ENCODE assay signal across 22 mouse cellular contexts in genomic region chr11:106518391-106518790, GRCm38 (mm10). TPM values are rescaled to one million over a fixed set of nuclear protein-coding genes. Genes with fewer than 3 reads are reported as not detected.
DNase-seq lines count a peak whose midpoint lies in the region; ATAC-seq and TF ChIP-seq lines count a peak whose summit lies in the region.
"Had no signal": no experiment of that assay in that cellular context is flagged by ENCODE, and none has a peak within 500 bp of the region (broad histone marks: within the 10 kb centered on the region; RNA-seq: fewer than 3 reads in every experiment).

No protein-coding gene starts in this region.

- peak overlapping the region; percentile 37 for H3K27ac ChIP-seq in forebrain, embryonic 10.5 days
- H3K27ac ChIP-seq in forebrain, embryonic 16.5 days (ENCODE audit: low read length): no peak overlapping the region
- 0 out of 2 replicates have a peak overlapping the region, but pooled peaks have one; percentile 24 for H3K27ac ChIP-seq in lung, embryonic 14.5 days (ENCODE audit: low read depth)
- peak overlapping the region; percentile 38; the same call in 1 of the 2 replicates for H3K27ac ChIP-seq in embryonic facial prominence, embryonic 12.5 days
- peak overlapping the region; percentile 3 for H3K27ac ChIP-seq in limb, embryonic 14.5 days (replicated peaks; ENCODE audit: low read depth, low read length)
- H3K27ac ChIP-seq: forebrain, embryonic 13.5 days; hindbrain, embryonic 15.5 days; kidney, embryonic 15.5 days had no signal

- peaks cover 64% of the 10 kb centered on the region for H3K4me1 ChIP-seq in forebrain, embryonic 10.5 days
- no peaks in the 10 kb centered on the region; the same call in none of the 2 replicates for H3K4me1 ChIP-seq in forebrain, embryonic 16.5 days (replicated peaks; ENCODE audit: control insufficient read depth, insufficient read depth, low read length)
- H3K4me1 ChIP-seq in lung, embryonic 14.5 days (ENCODE audit: insufficient read depth): peaks cover 10% of the 10 kb centered on the region
- peaks cover 50% of the 10 kb centered on the region for H3K4me1 ChIP-seq in embryonic facial prominence, embryonic 12.5 days
- peaks cover 9% of the 10 kb centered on the region for H3K4me1 ChIP-seq in limb, embryonic 14.5 days (ENCODE audit: control insufficient read depth, insufficient read depth, low read length)

- no peaks in the 10 kb centered on the region for H3K9me3 ChIP-seq in forebrain, embryonic 10.5 days
- no peaks in the 10 kb centered on the region for H3K9me3 ChIP-seq in forebrain, embryonic 16.5 days (ENCODE audit: control insufficient read depth, low read length)
- H3K9me3 ChIP-seq in lung, embryonic 14.5 days (ENCODE audit: low read depth, low read length): no peaks in the 10 kb centered on the region
- H3K9me3 ChIP-seq in embryonic facial prominence, embryonic 12.5 days: no peaks in the 10 kb centered on the region
- H3K9me3 ChIP-seq in limb, embryonic 14.5 days (ENCODE audit: control insufficient read depth, low read length): no peaks in the 10 kb centered on the region
- H3K9me3 ChIP-seq: forebrain, embryonic 13.5 days; heart, embryonic 10.5 days; hindbrain, embryonic 15.5 days; kidney, embryonic 15.5 days had no signal

- no peak for TF ChIP-seq CTCF in lung, embryonic 14.5 days (IDR thresholded peaks at IDR 0.05; ENCODE audit: low read depth)

- no peak overlapping the region for H3K9ac ChIP-seq in forebrain, embryonic 16.5 days (replicated peaks; ENCODE audit: low read depth, low read length)
- no peak overlapping the region for H3K9ac ChIP-seq in lung, embryonic 14.5 days
- H3K9ac ChIP-seq in embryonic facial prominence, embryonic 12.5 days: no peak overlapping the region
- no peak overlapping the region for H3K9ac ChIP-seq in limb, embryonic 14.5 days (ENCODE audit: low read depth, low read length, severe bottlenecking)
- H3K9ac ChIP-seq: forebrain, embryonic 13.5 days; hindbrain, embryonic 15.5 days; kidney, embryonic 15.5 days had no signal

- 0 out of 2 replicates have a peak, but pooled peaks cover 14% of the 10 kb centered on the region for H3K27me3 ChIP-seq in forebrain, embryonic 10.5 days (ENCODE audit: poor library complexity, severe bottlenecking)
- no peaks in the 10 kb centered on the region for H3K27me3 ChIP-seq in forebrain, embryonic 16.5 days (replicated peaks; ENCODE audit: control insufficient read depth, insufficient read depth, low read length)
- no peaks in the 10 kb centered on the region for H3K27me3 ChIP-seq in lung, embryonic 14.5 days (ENCODE audit: insufficient read depth, low read length)
- no peaks in the 10 kb centered on the region for H3K27me3 ChIP-seq in embryonic facial prominence, embryonic 12.5 days
- H3K27me3 ChIP-seq in limb, embryonic 14.5 days (ENCODE audit: control insufficient read depth, insufficient read depth, low read length): no peaks in the 10 kb centered on the region
- H3K27me3 ChIP-seq: forebrain, embryonic 13.5 days; hindbrain, embryonic 15.5 days; kidney, embryonic 15.5 days had no signal

- no peak overlapping the region for H3K4me2 ChIP-seq in forebrain, embryonic 16.5 days (ENCODE audit: low read length)
- H3K4me2 ChIP-seq in lung, embryonic 14.5 days: no peak overlapping the region
- H3K4me2 ChIP-seq in embryonic facial prominence, embryonic 12.5 days (replicated peaks): no peak overlapping the region
- no peak overlapping the region for H3K4me2 ChIP-seq in limb, embryonic 14.5 days (replicated peaks; ENCODE audit: low read depth, low read length, severe bottlenecking)
- H3K4me2 ChIP-seq: forebrain, embryonic 13.5 days; hindbrain, embryonic 15.5 days; kidney, embryonic 15.5 days; midbrain, embryonic 11.5 days had no signal

- no peaks in the 10 kb centered on the region for H3K36me3 ChIP-seq in forebrain, embryonic 10.5 days (replicated peaks)
- no peaks in the 10 kb centered on the region for H3K36me3 ChIP-seq in forebrain, embryonic 16.5 days (ENCODE audit: control insufficient read depth, insufficient read depth)
- 0 out of 2 replicates have a peak, but pooled peaks cover 4% of the 10 kb centered on the region for H3K36me3 ChIP-seq in lung, embryonic 14.5 days (ENCODE audit: insufficient read depth)
- no peaks in the 10 kb centered on the region for H3K36me3 ChIP-seq in embryonic facial prominence, embryonic 12.5 days
- H3K36me3 ChIP-seq in limb, embryonic 14.5 days (ENCODE audit: control insufficient read depth, insufficient read depth, low read length): 0 out of 2 replicates have a peak, but pooled peaks cover 3% of the 10 kb centered on the region
- H3K36me3 ChIP-seq: hindbrain, embryonic 15.5 days; kidney, embryonic 15.5 days had no signal

- no peak for DNase-seq in forebrain, embryonic 10.5 days (ENCODE audit: extremely low spot score, low spot score)
- peak; percentile 67 for DNase-seq in lung, embryonic 14.5 days
- no peak for DNase-seq in lung, postnatal 14 days
- DNase-seq in limb, embryonic 14.5 days (ENCODE audit: low spot score): peak; percentile 15
- DNase-seq in frontal cortex, postnatal 14 days (ENCODE audit: low spot score in 2 of 2): no peak
- DNase-seq: adrenal gland, postnatal 25 days; cerebellum, adult 9-10 months; gastrocnemius, postnatal 10 days; heart, postnatal 14 days; kidney, postnatal 36 days; layer of hippocampus, postnatal 36 days; thymus, adult 18-20 months; thymus, postnatal 36 days had no signal

- no peak overlapping the region for H3K4me3 ChIP-seq in forebrain, embryonic 10.5 days
- no peak overlapping the region for H3K4me3 ChIP-seq in forebrain, embryonic 16.5 days (replicated peaks; ENCODE audit: low read length)
- H3K4me3 ChIP-seq in lung, embryonic 14.5 days (ENCODE audit: low read depth, low read length): no peak overlapping the region
- H3K4me3 ChIP-seq in embryonic facial prominence, embryonic 12.5 days: no peak overlapping the region
- H3K4me3 ChIP-seq in limb, embryonic 14.5 days (replicated peaks; ENCODE audit: low read length): no peak overlapping the region
- H3K4me3 ChIP-seq: erythroblast, embryonic 14.5 days; forebrain, embryonic 13.5 days; heart, embryonic 10.5 days; hindbrain, embryonic 15.5 days; kidney, embryonic 15.5 days had no signal

- ATAC-seq in forebrain, embryonic 16.5 days: no peak
- ATAC-seq in lung, embryonic 14.5 days (ENCODE audit: insufficient read depth): no peak
- ATAC-seq in embryonic facial prominence, embryonic 12.5 days (ENCODE audit: insufficient number of reproducible peaks, insufficient read depth, low FRiP score, low TSS enrichment): no peak
- no peak for ATAC-seq in limb, embryonic 14.5 days (ENCODE audit: low FRiP score, low read depth)
- ATAC-seq: forebrain, embryonic 13.5 days; intestine, postnatal 0 days had no signal

- TF ChIP-seq POLR2A in limb, embryonic 14.5 days (IDR thresholded peaks at IDR 0.05; ENCODE audit: borderline replicate concordance, extremely low read depth, insufficient read depth, insufficient read length): no peak

- 43% methylated on average over 4 of the region's 4 CpGs for WGBS in forebrain, embryonic 10.5 days
- WGBS in forebrain, embryonic 16.5 days: 47% methylated on average over 4 of the region's 4 CpGs
- WGBS in lung, embryonic 14.5 days: 26% methylated on average over 4 of the region's 4 CpGs
- 29% methylated on average over 4 of the region's 4 CpGs for WGBS in embryonic facial prominence, embryonic 12.5 days
- 14% methylated on average over 4 of the region's 4 CpGs for WGBS in limb, embryonic 14.5 days

RNA-seq across cellular contexts. Expression of gene Ern1, which starts 30.7 kb away (rescaled TPM):
- 4.6 and 5.3 TPM in 2 replicates for polyA plus RNA-seq in forebrain, embryonic 10.5 days (2016; fragmentation: Nextera tagmentation; extraction: Ambion mirVana)
- 4.9 and 6.0 TPM in 2 replicates for polyA plus RNA-seq in forebrain, embryonic 16.5 days (2015; fragmentation: Nextera tagmentation; extraction: Ambion mirVana)
- 7.5 and 8.6 TPM in 2 replicates for polyA plus RNA-seq in lung, embryonic 14.5 days (2014; fragmentation: Nextera tagmentation; extraction: Ambion mirVana)
- 6.4 and 8.1 TPM in 2 replicates for polyA plus RNA-seq in embryonic facial prominence, embryonic 12.5 days (2016; fragmentation: Nextera tagmentation; extraction: Ambion mirVana)
- polyA plus RNA-seq in limb, embryonic 14.5 days (2012; rRNA removed): 12.5 and 15.1 TPM in 2 replicates
- polyA plus RNA-seq in limb, embryonic 14.5 days (2014; fragmentation: Nextera tagmentation; extraction: Ambion mirVana): 6.4 and 7.8 TPM in 2 replicates

Comparison
In these comparisons a context has a peak if more than half of its experiments do, and no peak if none do; other contexts are left out.
1. DNase-seq: peak in lung, embryonic 14.5 days (single experiment) and limb, embryonic 14.5 days (single experiment); none in forebrain, embryonic 10.5 days (single experiment), lung, postnatal 14 days (single experiment) and frontal cortex, postnatal 14 days (0 of 2).